Mouse (Mus musculus) CH12.LX (cell line): Measurements from ENCODE around the gene Tfdp2. TPM values are rescaled to one million over a fixed set of nuclear protein-coding genes. Genes with fewer than 3 reads are reported as not detected.

Experiments used
- DNase-seq: peaks from one replicate; pipeline ENCODE4 v3.0.0-alpha.2; 2013; ENCODE audit errors: extremely low read depth
- H3K27ac ChIP-seq: 2 replicates; pipeline ENCODE4 v1.5.1; 2012; ENCODE audit warnings: low read depth, mild to moderate bottlenecking, control low read depth, moderate library complexity; ENCODE audit not compliant: insufficient read depth
- H3K27me3 ChIP-seq: replicated peaks from 2 replicates; pipeline ENCODE3; 2012; ENCODE audit warnings: inconsistent platforms
- H3K36me3 ChIP-seq, 2 experiments: replicated peaks in 1 of 2; 2 replicates each; pipeline versions ENCODE3 to v1.6.1; 2012; ENCODE audit warnings: inconsistent platforms in 1 of 2, low read length in 1 of 2, mild to moderate bottlenecking in 1 of 2, mixed read lengths in 1 of 2, moderate library complexity in 1 of 2; ENCODE audit not compliant: control insufficient read depth in 1 of 2, insufficient read depth in 1 of 2
- H3K4me1 ChIP-seq, 2 experiments: 2 replicates each; pipeline ENCODE4 v1.6.1; 2012; ENCODE audit warnings: inconsistent platforms in 1 of 2, moderate library complexity in 1 of 2; ENCODE audit not compliant: insufficient read depth in 2 of 2, control insufficient read depth in 1 of 2
- H3K4me2 ChIP-seq: 2 replicates; pipeline ENCODE4 v1.6.1; 2012; ENCODE audit warnings: low read depth, mild to moderate bottlenecking, control low read depth; ENCODE audit not compliant: poor library complexity, insufficient read depth, severe bottlenecking
- H3K4me3 ChIP-seq, 3 experiments: fragments of 150-350 bp in 1 of 3; sonication (generic) in 1 of 3; replicated peaks in 1 of 3; 2 replicates each; pipeline versions ENCODE3 to v1.5.1; 2011 to 2012; ENCODE audit warnings: low read depth in 2 of 3, low read length in 2 of 3, mild to moderate bottlenecking in 2 of 3, moderate library complexity in 2 of 3, control low read depth in 1 of 3, improper control_type of control experiment in 1 of 3, inconsistent platforms in 1 of 3, mixed read lengths in 1 of 3; ENCODE audit not compliant: poor library complexity in 1 of 3
- H3K79me2 ChIP-seq: replicated peaks from 2 replicates; pipeline ENCODE4 v1.6.1; 2012; ENCODE audit warnings: mild to moderate bottlenecking, moderate library complexity; ENCODE audit not compliant: control insufficient read depth, poor library complexity, insufficient read depth, severe bottlenecking; ENCODE audit errors: extremely low read depth
- H3K9ac ChIP-seq: 2 replicates; pipeline ENCODE4 v1.6.1; 2012; ENCODE audit warnings: low read depth, mild to moderate bottlenecking, control low read depth, moderate library complexity; ENCODE audit not compliant: insufficient read depth
- H3K9me3 ChIP-seq: replicated peaks from 2 replicates; pipeline ENCODE3; 2012; ENCODE audit warnings: low read length, inconsistent platforms, mixed read lengths
- BHLHE40 ChIP-seq: IDR thresholded peaks from 2 replicates; pipeline ENCODE4 v1.6.1; 2011; ENCODE audit warnings: mild to moderate bottlenecking, low read depth, low read length, improper control_type of control experiment
- CHD1 ChIP-seq: IDR thresholded peaks from 2 replicates; pipeline ENCODE4 v1.6.1; 2012; ENCODE audit warnings: low read depth, low read length, improper control_type of control experiment, inconsistent platforms
- CHD2 ChIP-seq: IDR thresholded peaks from 2 replicates; pipeline ENCODE4 v1.6.1; 2011; ENCODE audit warnings: low read length, improper control_type of control experiment
- ELF1 ChIP-seq: IDR thresholded peaks from 2 replicates; pipeline ENCODE4 v1.6.1; 2014; ENCODE audit warnings: low read depth, mild to moderate bottlenecking, inconsistent platforms, low read length, improper control_type of control experiment
- EP300 ChIP-seq: IDR thresholded peaks from 2 replicates; pipeline ENCODE4 v1.6.1; 2011; ENCODE audit warnings: low read length, improper control_type of control experiment
- ETS1 ChIP-seq: conservative IDR thresholded peaks from 2 replicates; pipeline ENCODE4 v1.6.1; 2012; ENCODE audit warnings: low read depth, mild to moderate bottlenecking, inconsistent platforms, low read length, improper control_type of control experiment, moderate library complexity
- HCFC1 ChIP-seq: IDR thresholded peaks from 2 replicates; pipeline ENCODE4 v1.6.1; 2012; ENCODE audit warnings: low read depth, mild to moderate bottlenecking, inconsistent platforms, low read length, improper control_type of control experiment
- IRF4 ChIP-seq: IDR thresholded peaks from 2 replicates; pipeline ENCODE4 v1.6.1; 2014; ENCODE audit warnings: low read depth, mild to moderate bottlenecking, inconsistent platforms, low read length, improper control_type of control experiment
- JUND ChIP-seq: conservative IDR thresholded peaks from 2 replicates; pipeline ENCODE4 v1.6.1; 2011; ENCODE audit warnings: low read depth, low read length, improper control_type of control experiment
- KAT2A ChIP-seq: IDR thresholded peaks from 2 replicates; pipeline ENCODE4 v1.6.1; 2012; ENCODE audit warnings: low read length, improper control_type of control experiment, inconsistent platforms; ENCODE audit not compliant: insufficient replicate concordance
- MAFK ChIP-seq: IDR thresholded peaks from 2 replicates; pipeline ENCODE4 v1.6.1; 2011; ENCODE audit warnings: low read length, improper control_type of control experiment; ENCODE audit not compliant: insufficient replicate concordance
- MAX ChIP-seq: IDR thresholded peaks from 2 replicates; pipeline ENCODE4 v1.6.1; 2011; ENCODE audit warnings: low read length, improper control_type of control experiment
- MAZ ChIP-seq: IDR thresholded peaks from 2 replicates; pipeline ENCODE4 v1.6.1; 2012; ENCODE audit warnings: low read depth, mild to moderate bottlenecking, inconsistent platforms, low read length, improper control_type of control experiment, moderate library complexity
- MEF2A ChIP-seq: IDR thresholded peaks from 2 replicates; pipeline ENCODE4 v1.6.1; 2014; ENCODE audit warnings: low read depth, mild to moderate bottlenecking, inconsistent platforms, low read length, improper control_type of control experiment, borderline replicate concordance
- MYC ChIP-seq: IDR thresholded peaks from 2 replicates; pipeline ENCODE4 v1.6.1; 2011; ENCODE audit warnings: low read depth, mild to moderate bottlenecking, improper control_type of control experiment, low read length
- PAX5 ChIP-seq: IDR thresholded peaks from 2 replicates; pipeline ENCODE4 v1.6.1; 2012; ENCODE audit warnings: low read length, inconsistent platforms, mixed read lengths
- POLR2A ChIP-seq: IDR thresholded peaks from 2 replicates; pipeline ENCODE4 v1.6.1; 2011; ENCODE audit warnings: low read depth, mild to moderate bottlenecking, improper control_type of control experiment, low read length
- SIN3A ChIP-seq: IDR thresholded peaks from 2 replicates; pipeline ENCODE4 v1.6.1; 2012; ENCODE audit warnings: low read length, improper control_type of control experiment, inconsistent platforms
- SMC3 ChIP-seq: IDR thresholded peaks from 2 replicates; pipeline ENCODE4 v1.6.1; 2011; ENCODE audit warnings: low read depth, low read length, improper control_type of control experiment
- TCF12 ChIP-seq: IDR thresholded peaks from 2 replicates; pipeline ENCODE4 v1.6.1; 2014; ENCODE audit warnings: low read depth, mild to moderate bottlenecking, inconsistent platforms, low read length, improper control_type of control experiment
- UBTF ChIP-seq: IDR thresholded peaks from 2 replicates; pipeline ENCODE4 v1.6.1; 2012; ENCODE audit warnings: low read depth, mild to moderate bottlenecking, inconsistent platforms, low read length, improper control_type of control experiment, moderate library complexity
- USF1 ChIP-seq: IDR thresholded peaks from 2 replicates; pipeline ENCODE4 v1.6.1; 2014; ENCODE audit warnings: low read depth, mild to moderate bottlenecking, inconsistent platforms, low read length, improper control_type of control experiment
- ZKSCAN1 ChIP-seq: IDR thresholded peaks from 2 replicates; pipeline ENCODE4 v1.6.1; 2012; ENCODE audit warnings: low read depth, inconsistent platforms, low read length, improper control_type of control experiment, borderline replicate concordance
- dilution Hi-C: fragments of 300-500 bp; cut with MboI; formaldehyde crosslinking; loops from 2 replicates; pipeline ENCODE4 v1.14.3; 2020; ENCODE audit warnings: low sequenced_read_pairs; ENCODE audit not compliant: extremely low pct_unique_long_range_greater_than_20kb, extremely low pct_ligation_motif_present
- in situ Hi-C: fragments of 300-500 bp; cut with MboI; formaldehyde crosslinking; loops from 3 replicates; pipeline ENCODE4 v1.14.3; 2019; ENCODE audit warnings: low sequenced_read_pairs, low pct_ligation_motif_present, low pct_unique_long_range_greater_than_20kb, mixed read lengths
- polyA plus RNA-seq: library from polyadenylated mRNA; unstranded; fragments of >175 nt; gene quantifications from 2 replicates; pipeline ENCODE4 v1.2.1, GENCODE M21; 2012; ENCODE audit warnings: low read depth; ENCODE audit not compliant: insufficient read length
- total RNA-seq, 2 experiments: library from RNA; depleted of rRNA; stranded (reverse); fragments of 300-350 nt in 1 of 2; fragments of >200 nt in 1 of 2; gene quantifications; 2 replicates each; pipeline ENCODE4 v1.2.3; 2012 to 2014

Gene Tfdp2
- total and polyA plus RNA-seq, 3 experiments: 3.4 to 4.9 (median 4.7) TPM

DNA sequence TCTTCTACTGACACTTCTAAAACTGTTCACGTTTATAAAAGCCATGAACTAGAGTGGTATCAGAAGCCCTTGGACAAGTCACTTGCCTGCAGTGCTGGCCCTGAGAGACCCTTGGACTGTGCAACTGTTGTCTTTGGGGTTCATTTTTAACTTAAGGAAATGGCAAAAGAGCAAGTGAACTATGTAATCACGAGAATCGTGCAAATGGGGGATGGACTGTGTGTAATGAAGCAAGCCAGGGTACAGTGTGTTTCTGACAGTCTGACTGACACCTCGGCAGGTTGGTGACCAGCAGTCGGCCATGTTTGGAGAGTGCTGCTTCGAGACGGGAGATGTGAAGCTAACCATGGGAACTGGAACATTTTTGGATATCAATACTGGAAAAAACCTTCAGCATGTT is 43.3 kb upstream of the Tfdp2 start:
- dilution Hi-C loops: no loop called here
- TF ChIP-seq ZKSCAN1: no peak
- no peak for TF ChIP-seq BHLHE40
- no peak for TF ChIP-seq MEF2A
- no peak for TF ChIP-seq ETS1
- TF ChIP-seq TCF12: no peak
- no peak for TF ChIP-seq ELF1
- TF ChIP-seq MAZ: no peak
- no peak for TF ChIP-seq MYC
- TF ChIP-seq SIN3A: no peak
- no peak for TF ChIP-seq EP300
- TF ChIP-seq MAFK: no peak
- no peak for TF ChIP-seq JUND
- TF ChIP-seq PAX5: no peak
- no peak for TF ChIP-seq MAX
- no peak for TF ChIP-seq CHD1
- no peak for TF ChIP-seq SMC3

DNA sequence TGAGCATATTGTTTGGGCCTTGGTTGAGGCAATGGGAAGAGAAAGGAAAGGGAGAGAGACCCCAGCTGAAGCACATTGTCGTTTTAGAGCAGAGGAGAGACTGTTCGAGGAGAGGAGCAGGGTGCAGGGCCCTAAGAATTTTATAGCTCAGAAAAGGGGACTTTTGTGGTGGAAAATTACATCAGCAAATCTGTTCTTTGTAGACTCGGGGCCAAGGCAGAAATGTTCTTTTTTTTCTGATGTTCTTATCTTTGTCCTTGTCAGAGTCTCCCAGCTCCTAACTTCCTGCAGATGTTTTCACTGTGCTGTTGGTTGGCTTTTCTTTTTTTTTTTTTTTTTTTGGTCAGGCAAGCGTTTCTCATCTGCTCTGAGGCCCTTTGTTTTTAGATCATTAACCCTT is 37.6 kb upstream of the Tfdp2 start:
- dilution Hi-C loops: no loop called here
- in situ Hi-C loops: no loop called here
- no peaks in the 10 kb centered on the region for H3K79me2 ChIP-seq
- no peak overlapping the region for H3K27ac ChIP-seq
- H3K36me3 ChIP-seq: no peaks in the 10 kb centered on the region
- H3K4me1 ChIP-seq: no peaks in the 10 kb centered on the region
- no peak overlapping the region for H3K9ac ChIP-seq
- H3K9me3 ChIP-seq: no peaks in the 10 kb centered on the region
- DNase-seq: no peak
- no peak for TF ChIP-seq KAT2A
- TF ChIP-seq CHD2: no peak
- TF ChIP-seq UBTF: no peak
- no peak for TF ChIP-seq SMC3
- no peak for TF ChIP-seq IRF4
- TF ChIP-seq HCFC1: no peak
- TF ChIP-seq POLR2A: no peak
- no peak for TF ChIP-seq USF1
- H3K4me2 ChIP-seq: no peak overlapping the region
- H3K27me3 ChIP-seq: no peaks in the 10 kb centered on the region
- no peak overlapping the region for H3K4me3 ChIP-seq

More for the DNA sequence above, 43.3 kb upstream of the Tfdp2 start:
- Histone ChIP-seq H3K9me3 (no peaks in the 10 kb centered on the region), H3K4me2 (no peak overlapping the region), H3K27ac (no peak overlapping the region), H3K4me1 (no peaks in the 10 kb centered on the region), H3K9ac (no peak overlapping the region), H3K4me3 (no peak overlapping the region), H3K36me3 (no peaks in the 10 kb centered on the region), H3K79me2 (no peaks in the 10 kb centered on the region), H3K27me3 (no peaks in the 10 kb centered on the region)
- in situ Hi-C loops: no loop called here
- DNase-seq: no peak
